Mouse (Mus musculus): ENCODE measurements around the gene Gigyf1. TPM values are rescaled to one million over a fixed set of nuclear protein-coding genes. Genes with fewer than 3 reads are reported as not detected.

Gene Gigyf1
- polyA plus RNA-seq, 1 experiment from 2014 or later, result 19.0 TPM

- Histone ChIP-seq H3K27ac (peak within 1 kb of the TSS; percentile 97), H3K4me1 (peaks cover 17% of the 10 kb centered on the region), H3K4me3 (peak within 1 kb of the TSS; percentile 65), H3K36me3 (peaks cover 6% of the 10 kb centered on the region), H3K27me3 (no peaks in the 10 kb centered on the region), H3K4me2 (replicated peaks) (peak within 1 kb of the TSS; percentile 87), H3K9me3 (replicated peaks) (no peaks in the 10 kb centered on the region), H3K9ac (peak within 1 kb of the TSS; percentile 80)
- WGBS, result 2% methylated on average over 64 of the region's 64 CpGs
- peak; percentile 94 for ATAC-seq (ENCODE audit: low FRiP score)
These were observed 16.4 kb upstream of the Gigyf1 start, which contains the start of gene Pop7 for GRCm38 (mm10) chr5:137501709-137502666. TSS of gene Pop7 (minus strand) at chr5:137502518.

GRCm38 (mm10) chr5:137502667-137503110, 15.7 kb upstream of the Gigyf1 start:
- Histone ChIP-seq H3K4me3 (peak overlapping the region; percentile 65), H3K4me2 (replicated peaks) (peak overlapping the region; percentile 87), H3K4me1 (peaks cover 17% of the 10 kb centered on the region), H3K9me3 (replicated peaks) (no peaks in the 10 kb centered on the region), H3K27ac (peak overlapping the region; percentile 97), H3K27me3 (no peaks in the 10 kb centered on the region), H3K9ac (peak overlapping the region; percentile 80), H3K36me3 (peaks cover 6% of the 10 kb centered on the region)
- under 1% methylated on average over 30 of the region's 30 CpGs for WGBS
- ATAC-seq (ENCODE audit: low FRiP score), result peak; percentile 79

GRCm38 (mm10) chr5:137504041-137504440, 14.3 kb upstream of the Gigyf1 start:
- Histone ChIP-seq H3K4me1 (peaks cover 17% of the 10 kb centered on the region), H3K27me3 (no peaks in the 10 kb centered on the region), H3K9ac (no peak overlapping the region), H3K36me3 (peaks cover 6% of the 10 kb centered on the region), H3K9me3 (replicated peaks) (no peaks in the 10 kb centered on the region), H3K4me3 (no peak overlapping the region), H3K27ac (no peak overlapping the region), H3K4me2 (replicated peaks) (no peak overlapping the region)
- no peak for ATAC-seq (ENCODE audit: low FRiP score)
- 82% methylated on average over 6 of the region's 6 CpGs for WGBS

- peaks cover 42% of the 10 kb centered on the region for H3K4me1 ChIP-seq
- peak overlapping the region; percentile 100 for H3K9ac ChIP-seq
- no peaks in the 10 kb centered on the region for H3K9me3 ChIP-seq (replicated peaks)
- H3K4me2 ChIP-seq (replicated peaks), result peak overlapping the region; percentile 89
- WGBS, result 2% methylated on average over 18 of the region's 52 CpGs
- ATAC-seq (ENCODE audit: low FRiP score), result peak; percentile 62
- H3K36me3 ChIP-seq, result peaks cover 7% of the 10 kb centered on the region; the same call in 1 of the 2 replicates
- peak overlapping the region; percentile 91 for H3K27ac ChIP-seq
- H3K4me3 ChIP-seq, result peak overlapping the region; percentile 99
- H3K27me3 ChIP-seq, result no peaks in the 10 kb centered on the region
These were observed 8.3 kb upstream of the Gigyf1 start for GRCm38 (mm10) chr5:137510014-137510501.

- H3K4me3 ChIP-seq, result peak overlapping the region; percentile 99
- peak overlapping the region; percentile 100 for H3K9ac ChIP-seq
- H3K36me3 ChIP-seq, result peaks cover 7% of the 10 kb centered on the region; the same call in 1 of the 2 replicates
- no peaks in the 10 kb centered on the region for H3K9me3 ChIP-seq (replicated peaks)
- WGBS, result under 1% methylated on average over 62 of the region's 83 CpGs
- peak; percentile 51 for ATAC-seq (ENCODE audit: low FRiP score)
- H3K4me2 ChIP-seq (replicated peaks), result peak overlapping the region; percentile 89
- H3K27me3 ChIP-seq, result no peaks in the 10 kb centered on the region
- peaks cover 42% of the 10 kb centered on the region for H3K4me1 ChIP-seq
- peak overlapping the region; percentile 91 for H3K27ac ChIP-seq
These were observed 7.6 kb upstream of the Gigyf1 start for GRCm38 (mm10) chr5:137510573-137511390.

- H3K9ac ChIP-seq, result peak overlapping the region; percentile 100
- peak overlapping the region; percentile 89 for H3K4me2 ChIP-seq (replicated peaks)
- ATAC-seq (ENCODE audit: low FRiP score), result no peak
- peaks cover 50% of the 10 kb centered on the region for H3K4me1 ChIP-seq
- WGBS, result 58% methylated on average over 3 of the region's 3 CpGs
- H3K27ac ChIP-seq, result peak overlapping the region; percentile 44; the same call in 1 of the 2 replicates
- H3K27me3 ChIP-seq, result no peaks in the 10 kb centered on the region
- no peaks in the 10 kb centered on the region for H3K9me3 ChIP-seq (replicated peaks)
- peak overlapping the region; percentile 99 for H3K4me3 ChIP-seq
- peaks cover 7% of the 10 kb centered on the region; the same call in 1 of the 2 replicates for H3K36me3 ChIP-seq
These were observed 6.6 kb upstream of the Gigyf1 start for GRCm38 (mm10) chr5:137511706-137512105.

- H3K27me3 ChIP-seq, result no peaks in the 10 kb centered on the region
- H3K27ac ChIP-seq, result no peak overlapping the region
- no peaks in the 10 kb centered on the region for H3K9me3 ChIP-seq (replicated peaks)
- no peak overlapping the region for H3K4me3 ChIP-seq
- peak overlapping the region; percentile 100; the same call in 1 of the 2 replicates for H3K9ac ChIP-seq
- peaks cover 11% of the 10 kb centered on the region for H3K36me3 ChIP-seq
- peak overlapping the region; percentile 89; the same call in 1 of the 2 replicates for H3K4me2 ChIP-seq (replicated peaks)
- WGBS, result 84% methylated on average over 11 of the region's 11 CpGs
- peak; percentile 17; the same call in 1 of the 2 replicates for ATAC-seq (ENCODE audit: low FRiP score)
- H3K4me1 ChIP-seq, result peaks cover 50% of the 10 kb centered on the region
These were observed 5.2 kb upstream of the Gigyf1 start for GRCm38 (mm10) chr5:137512847-137513794.

GRCm38 (mm10) chr5:137513951-137514721, 4.2 kb upstream of the Gigyf1 start:
- no peak for ATAC-seq (ENCODE audit: low FRiP score)
- 89% methylated on average over 12 of the region's 12 CpGs for WGBS
- H3K27me3 ChIP-seq, result no peaks in the 10 kb centered on the region
- H3K4me1 ChIP-seq, result peaks cover 50% of the 10 kb centered on the region
- peak overlapping the region; percentile 24; the same call in 1 of the 2 replicates for H3K9ac ChIP-seq
- H3K4me2 ChIP-seq (replicated peaks), result peak overlapping the region; percentile 11; the same call in 1 of the 2 replicates
- no peaks in the 10 kb centered on the region for H3K9me3 ChIP-seq (replicated peaks)
- no peak overlapping the region for H3K27ac ChIP-seq
- no peak overlapping the region for H3K4me3 ChIP-seq
- peaks cover 20% of the 10 kb centered on the region for H3K36me3 ChIP-seq

GRCm38 (mm10) chr5:137514811-137515210, 3.5 kb upstream of the Gigyf1 start:
- H3K27ac ChIP-seq, result no peak overlapping the region
- H3K27me3 ChIP-seq, result no peaks in the 10 kb centered on the region
- peaks cover 47% of the 10 kb centered on the region for H3K4me1 ChIP-seq
- H3K36me3 ChIP-seq, result peaks cover 26% of the 10 kb centered on the region
- WGBS, result 94% methylated on average over 3 of the region's 3 CpGs
- H3K4me3 ChIP-seq, result no peak overlapping the region
- 0 out of 2 replicates have a peak overlapping the region, but pooled peaks have one; percentile 11 for H3K4me2 ChIP-seq (replicated peaks)
- ATAC-seq (ENCODE audit: low FRiP score), result no peak
- H3K9me3 ChIP-seq (replicated peaks), result no peaks in the 10 kb centered on the region
- no peak overlapping the region for H3K9ac ChIP-seq

- no peaks in the 10 kb centered on the region for H3K27me3 ChIP-seq
- no peak overlapping the region for H3K4me2 ChIP-seq (replicated peaks)
- H3K9me3 ChIP-seq (replicated peaks), result no peaks in the 10 kb centered on the region
- no peak overlapping the region for H3K9ac ChIP-seq
- ATAC-seq (ENCODE audit: low FRiP score), result no peak
- no peak overlapping the region for H3K4me3 ChIP-seq
- 93% methylated on average over 27 of the region's 27 CpGs for WGBS
- no peak overlapping the region for H3K27ac ChIP-seq
- peaks cover 70% of the 10 kb centered on the region for H3K36me3 ChIP-seq
- 0 out of 2 replicates have a peak, but pooled peaks cover 12% of the 10 kb centered on the region for H3K4me1 ChIP-seq
These were observed 1.6 kb downstream of the Gigyf1 start for GRCm38 (mm10) chr5:137519691-137520550.
